Mouse (Mus musculus) embryonic facial prominence, embryonic 14.5 days (tissue): ENCODE measurements around the gene Lrtm2. TPM values are rescaled to one million over a fixed set of nuclear protein-coding genes. Genes with fewer than 3 reads are reported as not detected.

Experiments
- ATAC-seq: fragments of 200-750 bp; cut with Nextera tagmentation; 2 replicates; pipeline ENCODE4 v1.8.0; 2017; ENCODE audit warnings: low read depth, moderate number of reproducible peaks, moderate TSS enrichment
- DNase-seq: peaks from one replicate; pipeline ENCODE4 v3.0.0-alpha.2; 2015; ENCODE audit warnings: low spot score
- H3K27ac ChIP-seq: fragments of 300-500 bp; sonication (generic); replicated peaks from 2 replicates; pipeline ENCODE4 v1.5.1; 2014; ENCODE audit warnings: low read depth, mild to moderate bottlenecking, low read length, moderate library complexity
- H3K27me3 ChIP-seq: fragments of 300-500 bp; sonication (generic); replicated peaks from 2 replicates; pipeline ENCODE4 v1.6.1; 2014; ENCODE audit warnings: low read length; ENCODE audit not compliant: control insufficient read depth, insufficient read depth
- H3K36me3 ChIP-seq: fragments of 300-500 bp; sonication (generic); 2 replicates; pipeline ENCODE4 v1.6.1; 2014; ENCODE audit warnings: low read length, mixed read lengths; ENCODE audit not compliant: control insufficient read depth, insufficient read depth
- H3K4me1 ChIP-seq: fragments of 300-500 bp; sonication (generic); 2 replicates; pipeline ENCODE4 v1.6.1; 2014; ENCODE audit warnings: antibody characterized with exemption, low read length; ENCODE audit not compliant: control insufficient read depth, insufficient read depth
- H3K4me2 ChIP-seq: fragments of 300-500 bp; sonication (generic); 2 replicates; pipeline ENCODE4 v1.6.1; 2014; ENCODE audit warnings: low read depth, mild to moderate bottlenecking, low read length, moderate library complexity, mixed read lengths
- H3K4me3 ChIP-seq: fragments of 300-500 bp; sonication (generic); 2 replicates; pipeline ENCODE4 v1.5.1; 2014; ENCODE audit warnings: low read depth, mild to moderate bottlenecking, low read length
- H3K9ac ChIP-seq: fragments of 300-500 bp; sonication (generic); 2 replicates; pipeline ENCODE4 v1.6.1; 2014; ENCODE audit warnings: low read depth, mild to moderate bottlenecking, low read length, moderate library complexity, mixed read lengths
- H3K9me3 ChIP-seq: fragments of 300-500 bp; sonication (generic); 2 replicates; pipeline ENCODE4 v1.6.1; 2016; ENCODE audit warnings: low read length; ENCODE audit not compliant: control insufficient read depth
- WGBS: fragments of 180-500 bp; shearing (Covaris S2); extraction: QIAGEN DNeasy Blood & Tissue Kit; methylation state at CpG from one replicate; pipeline ENCODE4 v1.1.7; 2014; 5-methylcytosine and 5-hydroxymethylcytosine counted together
- polyA plus RNA-seq: library from polyadenylated mRNA; unstranded; fragments of >200 nt; fragmentation: Nextera tagmentation; extraction: Ambion mirVana; gene quantifications from 2 replicates; pipeline ENCODE4 v1.2.1, GENCODE M21; 2014

Lrtm2 gene
- polyA plus RNA-seq, 1 experiment from 2014 or later: 0.18 TPM

DNA sequence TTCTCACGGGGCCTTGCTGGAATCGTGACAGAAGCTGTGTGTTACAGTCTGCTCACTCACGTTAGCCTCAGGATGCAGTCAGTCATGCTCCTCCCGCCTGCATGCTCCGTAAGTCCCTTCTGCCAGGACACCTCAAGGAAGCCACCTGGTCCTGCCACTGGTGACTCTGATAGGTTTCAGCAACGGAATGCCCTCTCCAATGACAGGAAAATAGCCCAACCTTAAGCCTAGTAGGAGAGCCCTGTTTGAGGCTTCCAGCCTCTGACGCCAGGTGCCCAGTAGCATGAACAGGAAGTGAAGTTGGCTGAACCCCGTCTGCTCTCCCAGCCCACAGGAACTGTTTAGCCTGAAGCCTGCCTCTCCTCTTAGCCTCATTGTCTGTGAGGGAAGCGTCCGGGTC lies 15.7 kb upstream of the Lrtm2 start:
- Histone ChIP-seq H3K9ac (no peak overlapping the region), H3K4me2 (no peak overlapping the region), H3K27me3 (no peaks in the 10 kb centered on the region), H3K4me1 (no peaks in the 10 kb centered on the region), H3K9me3 (no peaks in the 10 kb centered on the region), H3K4me3 (no peak overlapping the region), H3K36me3 (no peaks in the 10 kb centered on the region), H3K27ac (no peak overlapping the region)
- 50% methylated on average over 10 of the region's 10 CpGs for whole genome bisulfite sequencing
- ATAC-seq (no peak), DNase-seq (no peak)

DNA sequence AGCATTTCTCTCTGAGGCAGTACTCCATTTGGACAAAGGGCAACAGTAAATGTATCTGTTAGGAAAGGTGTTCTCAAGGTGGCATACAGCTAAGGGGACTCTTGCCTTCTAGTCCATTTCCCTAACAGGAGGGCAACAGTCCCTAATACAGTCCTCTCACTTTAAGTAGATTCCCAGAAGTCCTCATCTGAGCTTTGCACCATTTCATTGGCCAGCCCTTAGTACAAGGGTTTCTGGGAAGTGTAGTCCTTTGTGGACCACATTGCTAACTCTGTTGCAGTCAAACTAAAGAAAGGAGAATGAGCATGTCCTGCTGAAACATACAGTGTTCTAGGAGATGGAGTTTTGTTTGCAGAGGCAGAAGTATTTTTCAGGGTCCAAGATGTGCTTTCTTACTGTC lies 10.8 kb upstream of the Lrtm2 start:
- no peak overlapping the region for H3K27ac ChIP-seq
- no peaks in the 10 kb centered on the region for H3K27me3 ChIP-seq
- H3K4me3 ChIP-seq: no peak overlapping the region
- no peaks in the 10 kb centered on the region for H3K36me3 ChIP-seq
- peak; percentile 65 for DNase-seq
- no peaks in the 10 kb centered on the region for H3K9me3 ChIP-seq
- H3K9ac ChIP-seq: no peak overlapping the region
- ATAC-seq: peak; percentile 91
- H3K4me2 ChIP-seq: no peak overlapping the region
- H3K4me1 ChIP-seq: no peaks in the 10 kb centered on the region

DNA sequence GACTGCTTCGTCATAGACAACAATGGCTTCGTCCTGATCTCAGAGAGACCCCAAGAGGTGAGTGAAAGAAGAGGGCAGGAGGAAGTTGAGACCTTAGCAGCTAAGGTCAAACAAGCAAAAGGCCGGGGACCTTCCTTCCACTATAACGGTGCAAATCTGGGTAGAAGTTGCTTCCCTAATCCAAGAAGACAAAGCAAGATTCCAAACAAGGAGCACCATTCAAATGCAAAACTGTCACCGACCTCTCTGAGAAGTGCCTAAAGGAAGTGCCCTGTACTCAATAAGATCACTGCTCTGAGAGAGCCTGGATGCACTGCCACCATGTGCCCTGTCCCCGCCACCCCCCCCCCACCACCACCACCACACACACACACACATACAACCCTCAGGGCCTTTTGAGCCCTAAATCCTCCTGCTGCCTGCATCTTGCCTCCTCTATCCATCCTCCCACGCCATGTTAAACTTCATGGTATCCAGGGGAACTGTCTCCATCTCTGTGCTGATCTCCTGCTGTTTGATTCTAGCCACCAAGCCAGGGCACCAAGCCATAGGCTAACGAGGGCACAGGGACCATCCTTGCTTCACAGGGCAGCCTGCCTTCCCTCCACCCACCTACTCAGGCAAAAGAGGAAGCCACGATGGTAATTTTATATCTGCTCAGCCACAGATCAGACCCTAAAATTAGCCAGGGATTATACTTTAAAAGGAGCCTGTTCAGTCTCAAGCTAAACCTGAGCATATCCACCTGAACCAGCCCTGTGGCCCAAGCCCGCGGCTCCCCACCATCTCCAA lies 7.8 kb upstream of the Lrtm2 start:
- Histone ChIP-seq H3K9me3 (no peaks in the 10 kb centered on the region), H3K27me3 (no peaks in the 10 kb centered on the region), H3K4me1 (no peaks in the 10 kb centered on the region), H3K4me2 (no peak overlapping the region), H3K27ac (no peak overlapping the region), H3K4me3 (no peak overlapping the region), H3K9ac (no peak overlapping the region), H3K36me3 (no peaks in the 10 kb centered on the region)
- no peak for ATAC-seq
- DNase-seq: no peak
- WGBS: 33% methylated on average over 10 of the region's 11 CpGs

DNA sequence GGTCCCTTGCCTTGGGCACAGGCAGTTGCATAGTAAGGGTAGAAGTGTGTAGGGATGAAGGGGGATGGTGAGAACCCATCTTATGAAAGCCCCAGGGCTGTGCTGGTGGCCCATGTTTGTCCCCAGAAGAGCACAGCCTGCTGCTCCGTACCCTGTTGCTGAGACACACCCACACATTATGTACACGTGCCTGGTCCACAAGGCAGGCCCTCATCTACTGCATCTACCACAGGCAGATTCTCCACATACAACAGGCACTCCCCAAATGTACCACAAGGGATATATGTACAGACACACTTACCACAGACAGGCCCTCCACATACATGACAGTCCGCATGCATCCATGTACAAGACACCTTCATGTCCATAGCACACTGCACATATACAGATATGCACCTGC lies 6.7 kb upstream of the Lrtm2 start:
- Histone ChIP-seq H3K4me2 (no peak overlapping the region), H3K36me3 (no peaks in the 10 kb centered on the region), H3K4me1 (no peaks in the 10 kb centered on the region), H3K4me3 (no peak overlapping the region), H3K27ac (no peak overlapping the region), H3K9ac (no peak overlapping the region), H3K9me3 (no peaks in the 10 kb centered on the region), H3K27me3 (no peaks in the 10 kb centered on the region)
- WGBS: 73% methylated on average over 3 of the region's 3 CpGs
- ATAC-seq (no peak), DNase-seq (no peak)

DNA sequence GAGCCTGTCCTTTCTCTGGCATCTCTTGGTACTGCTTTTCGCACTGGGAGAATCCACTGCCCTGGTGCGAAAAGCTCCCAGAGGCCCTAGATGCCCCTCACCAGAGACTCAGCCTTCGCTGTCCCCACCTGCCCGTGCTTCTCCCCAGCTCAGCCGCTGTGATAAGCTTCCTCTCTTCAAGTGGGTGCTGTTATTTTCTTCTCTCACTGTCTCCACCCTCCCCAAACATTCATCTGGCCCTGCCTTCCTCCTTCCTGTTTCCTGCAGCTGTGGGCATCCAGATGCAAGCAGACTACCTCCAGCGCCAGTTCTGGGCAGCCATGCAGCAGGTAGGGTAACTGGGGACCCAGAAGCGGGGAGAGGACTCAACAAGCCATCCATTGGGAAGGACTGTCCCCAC lies 5.6 kb upstream of the Lrtm2 start:
- Histone ChIP-seq H3K36me3 (no peaks in the 10 kb centered on the region), H3K9ac (no peak overlapping the region)
- no peak for ATAC-seq

DNA sequence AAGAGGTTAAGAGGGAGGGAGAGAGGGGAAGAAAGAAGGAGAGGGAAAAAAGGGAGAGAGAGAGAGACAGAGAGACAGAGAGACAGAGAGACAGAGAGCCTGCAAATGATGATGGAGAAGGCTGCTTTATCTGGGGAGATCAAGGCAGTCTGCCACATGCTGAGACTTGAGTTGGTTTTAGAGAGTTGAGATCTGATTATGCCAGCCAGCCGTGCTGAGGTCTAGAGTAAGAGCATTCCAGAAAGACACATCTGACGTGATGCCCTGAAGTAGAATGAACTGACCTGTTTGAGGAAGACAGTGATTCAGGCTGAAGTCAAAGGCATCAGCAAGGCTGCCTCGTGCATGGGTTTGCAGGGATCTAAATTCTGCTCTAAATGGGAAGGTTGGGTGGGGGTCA lies 3.3 kb upstream of the Lrtm2 start:
- Histone ChIP-seq H3K36me3 (no peaks in the 10 kb centered on the region), H3K27me3 (peaks cover 34% of the 10 kb centered on the region), H3K4me3 (no peak overlapping the region), H3K4me1 (peaks cover 3% of the 10 kb centered on the region; the same call in 1 of the 2 replicates), H3K9me3 (no peaks in the 10 kb centered on the region), H3K9ac (no peak overlapping the region), H3K27ac (no peak overlapping the region), H3K4me2 (no peak overlapping the region)
- DNase-seq: no peak
- 34% methylated on average over 3 of the region's 3 CpGs for WGBS
- no peak for ATAC-seq

More for the DNA sequence above, 5.6 kb upstream of the Lrtm2 start:
- no peak for DNase-seq
- Histone ChIP-seq H3K4me3 (no peak overlapping the region), H3K4me2 (no peak overlapping the region), H3K4me1 (no peaks in the 10 kb centered on the region), H3K9me3 (no peaks in the 10 kb centered on the region), H3K27ac (no peak overlapping the region), H3K27me3 (peaks cover 11% of the 10 kb centered on the region)
- WGBS: 84% methylated on average over 7 of the region's 7 CpGs

DNA sequence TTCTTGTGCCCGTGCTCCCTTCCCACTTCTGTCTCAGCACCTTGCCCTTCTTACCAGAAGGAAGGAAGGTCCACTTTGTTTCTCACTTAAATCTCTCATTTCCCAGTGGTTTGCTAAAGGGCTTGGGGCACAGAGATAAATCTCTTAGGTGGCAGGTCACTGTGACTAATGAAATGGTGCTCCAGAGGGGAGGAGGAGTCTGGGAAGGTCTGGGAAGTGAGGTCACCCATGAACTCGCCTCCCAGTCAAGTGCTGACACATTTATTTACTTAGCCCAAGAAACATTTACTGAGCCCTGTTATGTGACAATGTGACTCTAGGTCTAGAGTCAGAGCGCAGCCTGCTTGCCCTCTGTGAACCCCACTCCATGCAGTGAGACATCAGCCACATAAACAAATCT lies 2.6 kb upstream of the Lrtm2 start:
- DNase-seq: no peak
- Histone ChIP-seq H3K27me3 (peaks cover 39% of the 10 kb centered on the region), H3K9me3 (no peaks in the 10 kb centered on the region), H3K4me1 (peaks cover 3% of the 10 kb centered on the region; the same call in 1 of the 2 replicates), H3K9ac (no peak overlapping the region), H3K4me3 (no peak overlapping the region), H3K27ac (no peak overlapping the region), H3K36me3 (no peaks in the 10 kb centered on the region), H3K4me2 (no peak overlapping the region)
- WGBS: 19% methylated on average over 2 of the region's 3 CpGs
- ATAC-seq: no peak

DNA sequence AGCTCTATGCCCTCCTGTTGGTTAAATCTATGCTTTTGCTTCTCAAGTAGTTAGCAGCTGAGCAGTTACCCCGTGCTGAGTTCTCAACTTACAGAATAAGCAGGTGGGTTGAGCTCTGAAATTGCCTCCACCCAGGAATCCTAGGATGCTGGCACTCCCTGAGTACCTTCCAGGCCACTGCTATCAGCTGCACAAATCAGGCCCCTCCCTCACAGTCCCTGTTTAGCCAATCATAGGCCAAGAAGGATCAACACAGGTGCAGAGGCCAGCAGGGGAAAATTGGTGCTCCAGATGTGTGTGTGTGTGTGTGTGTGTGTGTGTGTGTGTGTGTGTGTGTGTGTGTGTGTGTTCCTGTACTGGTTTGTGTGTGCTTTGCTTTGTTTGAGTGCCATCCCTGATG lies 1.5 kb upstream of the Lrtm2 start:
- peaks cover 50% of the 10 kb centered on the region for H3K27me3 ChIP-seq
- no peak overlapping the region for H3K9ac ChIP-seq
- H3K4me1 ChIP-seq: peaks cover 3% of the 10 kb centered on the region; the same call in 1 of the 2 replicates
- H3K36me3 ChIP-seq: no peaks in the 10 kb centered on the region
- DNase-seq (peak; percentile 17), ATAC-seq (peak; percentile 56; the same call in 1 of the 2 replicates)
- H3K27ac ChIP-seq: no peak overlapping the region
- no peak overlapping the region for H3K4me3 ChIP-seq
- WGBS: 8% methylated on average over 1 of the region's 1 CpGs
- H3K9me3 ChIP-seq: no peaks in the 10 kb centered on the region
- H3K4me2 ChIP-seq: no peak overlapping the region

DNA sequence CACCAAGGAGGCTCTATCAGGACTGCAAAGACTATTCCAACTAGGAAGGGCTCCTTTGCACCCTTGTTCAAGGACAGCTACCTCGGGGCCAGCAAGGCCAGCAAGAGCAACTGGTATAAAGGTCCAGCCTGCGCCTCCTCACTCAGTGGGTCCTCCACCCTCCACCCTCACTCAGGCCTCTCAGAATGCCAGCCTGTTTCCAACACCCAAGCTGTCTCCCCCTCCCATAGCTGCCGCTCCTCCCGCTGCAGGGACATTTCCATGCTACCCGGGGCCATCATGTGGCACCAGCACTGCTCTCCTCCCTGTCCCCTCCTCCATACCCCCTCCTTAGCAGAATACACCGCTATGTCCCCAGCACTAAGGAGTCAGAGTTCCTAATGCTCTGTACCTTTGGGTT lies 630 bp downstream of the Lrtm2 start:
- Histone ChIP-seq H3K4me2 (peak overlapping the region; percentile 52; the same call in 1 of the 2 replicates), H3K27me3 (peaks cover 55% of the 10 kb centered on the region), H3K4me1 (peaks cover 3% of the 10 kb centered on the region; the same call in 1 of the 2 replicates), H3K36me3 (no peaks in the 10 kb centered on the region), H3K4me3 (no peak overlapping the region), H3K9me3 (no peaks in the 10 kb centered on the region), H3K27ac (no peak overlapping the region), H3K9ac (no peak overlapping the region)
- ATAC-seq (no peak), DNase-seq (no peak)
- WGBS: 14% methylated on average over 6 of the region's 6 CpGs
